Mouse (Mus musculus): Measurements from ENCODE around the gene Rps6kl1. TPM values are rescaled to one million over a fixed set of nuclear protein-coding genes. Genes with fewer than 3 reads are reported as not detected.

Rps6kl1 gene
- polyA plus RNA-seq, 1 experiment from 2014 or later: 1.5 TPM

DNA sequence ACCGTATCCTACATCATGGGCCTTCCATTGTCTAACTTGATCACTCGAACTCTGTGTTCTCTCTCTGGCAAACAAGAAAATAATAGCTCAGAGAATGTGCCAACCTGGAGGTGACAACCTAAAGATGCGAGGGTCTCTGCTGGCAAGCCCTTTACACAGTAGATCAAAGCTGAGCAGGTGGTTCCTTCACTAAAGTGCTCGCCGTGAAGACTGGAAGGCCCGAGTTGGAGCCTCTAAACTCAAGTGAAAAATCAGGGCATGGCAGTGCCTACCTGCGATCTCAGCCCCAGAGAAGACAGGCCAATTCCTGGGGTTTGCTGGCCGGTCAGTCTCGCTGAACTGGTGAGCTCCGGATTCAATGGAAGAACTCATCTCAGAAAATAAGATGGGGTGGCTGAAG is 42.1 kb upstream of the Rps6kl1 start:
- H3K4me3 ChIP-seq (ENCODE audit: low read depth, low read length): no peak overlapping the region
- 82% methylated on average over 10 of the region's 10 CpGs for WGBS
- no peak for DNase-seq (ENCODE audit: low spot score)
- H3K27me3 ChIP-seq (replicated peaks; ENCODE audit: control insufficient read depth, insufficient read depth, low read length): 0 out of 2 replicates have a peak, but pooled peaks cover 5% of the 10 kb centered on the region
- H3K36me3 ChIP-seq (ENCODE audit: control insufficient read depth, insufficient read depth, low read length): no peaks in the 10 kb centered on the region
- H3K27ac ChIP-seq (replicated peaks; ENCODE audit: low read depth, low read length): no peak overlapping the region
- H3K9ac ChIP-seq (ENCODE audit: low read depth, low read length): no peak overlapping the region
- no peak overlapping the region for H3K4me2 ChIP-seq (ENCODE audit: low read depth, low read length)
- no peak for ATAC-seq (ENCODE audit: low read depth)
- peaks cover 40% of the 10 kb centered on the region for H3K4me1 ChIP-seq (ENCODE audit: control insufficient read depth, insufficient read depth, low read length)
- no peaks in the 10 kb centered on the region for H3K9me3 ChIP-seq (ENCODE audit: control insufficient read depth, low read length)

GRCm38 (mm10) chr12:85192461-85193108 is 41.5 kb upstream of the Rps6kl1 start:
- DNase-seq (ENCODE audit: low spot score): peak; percentile 54
- 26% methylated on average over 19 of the region's 19 CpGs for whole genome bisulfite sequencing
- no peak overlapping the region for H3K4me3 ChIP-seq (ENCODE audit: low read depth, low read length)
- H3K27ac ChIP-seq (replicated peaks; ENCODE audit: low read depth, low read length): no peak overlapping the region
- 0 out of 2 replicates have a peak, but pooled peaks cover 5% of the 10 kb centered on the region for H3K27me3 ChIP-seq (replicated peaks; ENCODE audit: control insufficient read depth, insufficient read depth, low read length)
- H3K9me3 ChIP-seq (ENCODE audit: control insufficient read depth, low read length): no peaks in the 10 kb centered on the region
- no peak overlapping the region for H3K4me2 ChIP-seq (ENCODE audit: low read depth, low read length)
- H3K36me3 ChIP-seq (ENCODE audit: control insufficient read depth, insufficient read depth, low read length): no peaks in the 10 kb centered on the region
- 0 out of 2 replicates have a peak overlapping the region, but pooled peaks have one; percentile 8 for H3K9ac ChIP-seq (ENCODE audit: low read depth, low read length)
- peak; percentile 42; the same call in 1 of the 2 replicates for ATAC-seq (ENCODE audit: low read depth)
- peaks cover 34% of the 10 kb centered on the region for H3K4me1 ChIP-seq (ENCODE audit: control insufficient read depth, insufficient read depth, low read length)

GRCm38 (mm10) chr12:85190290-85190689 is 39.2 kb upstream of the Rps6kl1 start:
- H3K9me3 ChIP-seq (ENCODE audit: control insufficient read depth, low read length): no peaks in the 10 kb centered on the region
- H3K4me2 ChIP-seq (ENCODE audit: low read depth, low read length): no peak overlapping the region
- H3K4me3 ChIP-seq (ENCODE audit: low read depth, low read length): no peak overlapping the region
- peaks cover 34% of the 10 kb centered on the region for H3K4me1 ChIP-seq (ENCODE audit: control insufficient read depth, insufficient read depth, low read length)
- no peaks in the 10 kb centered on the region for H3K36me3 ChIP-seq (ENCODE audit: control insufficient read depth, insufficient read depth, low read length)
- no peaks in the 10 kb centered on the region for H3K27me3 ChIP-seq (replicated peaks; ENCODE audit: control insufficient read depth, insufficient read depth, low read length)
- no peak overlapping the region for H3K9ac ChIP-seq (ENCODE audit: low read depth, low read length)
- ATAC-seq (ENCODE audit: low read depth) (no peak), DNase-seq (ENCODE audit: low spot score) (no peak)
- 80% methylated on average over 7 of the region's 7 CpGs for WGBS
- no peak overlapping the region for H3K27ac ChIP-seq (replicated peaks; ENCODE audit: low read depth, low read length)

DNA sequence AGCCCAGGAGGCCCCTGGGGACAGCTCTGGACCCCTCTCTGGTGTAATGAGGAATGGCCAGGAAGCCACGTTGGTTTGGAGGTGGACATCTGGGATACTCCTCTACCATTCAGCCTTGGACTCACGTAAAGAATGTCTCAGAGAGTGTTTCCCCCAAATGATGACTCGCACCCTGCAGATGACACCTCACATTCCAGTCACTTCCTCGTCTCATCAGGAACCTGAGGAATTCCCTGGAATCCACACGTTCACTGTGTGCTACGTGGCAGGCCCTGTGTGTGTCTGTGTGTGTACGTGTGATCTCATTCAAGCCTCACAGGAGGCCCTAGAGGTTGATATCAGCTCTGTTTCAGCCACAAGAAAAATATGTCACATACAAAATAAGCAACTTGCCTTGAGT is 35.3 kb upstream of the Rps6kl1 start:
- 62% methylated on average over 7 of the region's 7 CpGs for WGBS
- ATAC-seq (ENCODE audit: low read depth) (no peak), DNase-seq (ENCODE audit: low spot score) (no peak)
- H3K4me1 ChIP-seq (ENCODE audit: control insufficient read depth, insufficient read depth, low read length): peaks cover 24% of the 10 kb centered on the region
- H3K9me3 ChIP-seq (ENCODE audit: control insufficient read depth, low read length): no peaks in the 10 kb centered on the region
- H3K4me2 ChIP-seq (ENCODE audit: low read depth, low read length): no peak overlapping the region
- H3K9ac ChIP-seq (ENCODE audit: low read depth, low read length): no peak overlapping the region
- no peak overlapping the region for H3K27ac ChIP-seq (replicated peaks; ENCODE audit: low read depth, low read length)
- peaks cover 3% of the 10 kb centered on the region; the same call in 1 of the 2 replicates for H3K27me3 ChIP-seq (replicated peaks; ENCODE audit: control insufficient read depth, insufficient read depth, low read length)
- no peaks in the 10 kb centered on the region for H3K36me3 ChIP-seq (ENCODE audit: control insufficient read depth, insufficient read depth, low read length)
- no peak overlapping the region for H3K4me3 ChIP-seq (ENCODE audit: low read depth, low read length)

DNA sequence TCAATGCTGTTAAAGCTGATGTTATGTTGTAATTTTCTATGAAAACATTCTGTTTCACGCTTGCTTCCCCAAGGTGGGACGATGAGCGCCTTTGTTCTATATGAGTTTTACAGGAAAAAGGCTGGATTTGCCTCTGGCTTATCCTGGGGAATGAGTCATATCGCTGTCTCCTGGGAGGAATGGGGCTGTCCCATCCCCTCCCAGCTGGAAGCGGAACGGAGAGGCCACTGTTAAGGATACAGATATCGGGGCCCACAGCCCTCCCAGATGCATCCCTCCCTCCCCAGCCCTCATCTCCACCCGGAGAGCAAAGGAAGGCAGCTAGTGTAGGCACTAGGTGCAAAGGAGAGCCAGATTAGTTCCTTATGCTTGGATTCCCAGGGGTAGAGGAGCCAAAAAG is 34.7 kb upstream of the Rps6kl1 start:
- H3K4me2 ChIP-seq (ENCODE audit: low read depth, low read length): no peak overlapping the region
- H3K27ac ChIP-seq (replicated peaks; ENCODE audit: low read depth, low read length): no peak overlapping the region
- H3K36me3 ChIP-seq (ENCODE audit: control insufficient read depth, insufficient read depth, low read length): no peaks in the 10 kb centered on the region
- H3K27me3 ChIP-seq (replicated peaks; ENCODE audit: control insufficient read depth, insufficient read depth, low read length): peaks cover 3% of the 10 kb centered on the region; the same call in 1 of the 2 replicates
- no peak overlapping the region for H3K9ac ChIP-seq (ENCODE audit: low read depth, low read length)
- DNase-seq (ENCODE audit: low spot score): peak; percentile 45
- H3K9me3 ChIP-seq (ENCODE audit: control insufficient read depth, low read length): no peaks in the 10 kb centered on the region
- no peak overlapping the region for H3K4me3 ChIP-seq (ENCODE audit: low read depth, low read length)
- ATAC-seq (ENCODE audit: low read depth): no peak
- WGBS: 53% methylated on average over 8 of the region's 8 CpGs
- peaks cover 28% of the 10 kb centered on the region for H3K4me1 ChIP-seq (ENCODE audit: control insufficient read depth, insufficient read depth, low read length)

- H3K27me3 ChIP-seq (replicated peaks; ENCODE audit: control insufficient read depth, insufficient read depth, low read length): peaks cover 3% of the 10 kb centered on the region; the same call in 1 of the 2 replicates
- no peak overlapping the region for H3K4me3 ChIP-seq (ENCODE audit: low read depth, low read length)
- H3K9me3 ChIP-seq (ENCODE audit: control insufficient read depth, low read length): no peaks in the 10 kb centered on the region
- H3K9ac ChIP-seq (ENCODE audit: low read depth, low read length): no peak overlapping the region
- ATAC-seq (ENCODE audit: low read depth) (no peak), DNase-seq (ENCODE audit: low spot score) (no peak)
- no peak overlapping the region for H3K27ac ChIP-seq (replicated peaks; ENCODE audit: low read depth, low read length)
- WGBS: 54% methylated on average over 5 of the region's 5 CpGs
- H3K36me3 ChIP-seq (ENCODE audit: control insufficient read depth, insufficient read depth, low read length): no peaks in the 10 kb centered on the region
- peaks cover 28% of the 10 kb centered on the region for H3K4me1 ChIP-seq (ENCODE audit: control insufficient read depth, insufficient read depth, low read length)
- no peak overlapping the region for H3K4me2 ChIP-seq (ENCODE audit: low read depth, low read length)
These were observed 33.1 kb upstream of the Rps6kl1 start for GRCm38 (mm10) chr12:85184118-85184517.

DNA sequence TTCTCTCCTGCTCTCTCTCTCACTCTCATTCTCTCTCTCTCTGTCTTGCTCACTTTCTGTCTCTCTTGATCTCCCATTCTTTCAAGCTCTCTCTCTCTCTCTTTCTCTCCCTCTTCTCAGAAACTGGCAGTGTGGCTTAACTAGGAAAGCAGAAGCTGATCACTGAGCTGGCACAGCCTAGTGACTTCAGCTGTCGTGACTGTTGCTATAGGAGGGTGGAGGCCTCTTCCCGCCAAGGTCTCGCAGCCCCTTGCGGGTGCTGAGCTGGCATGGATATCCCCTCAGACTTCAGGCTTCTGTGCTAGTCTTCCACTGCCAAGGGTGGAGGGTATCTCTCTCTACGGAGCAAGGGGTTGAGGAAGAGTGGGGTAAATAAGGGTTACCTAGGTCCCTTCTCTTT is 31.8 kb upstream of the Rps6kl1 start:
- no peaks in the 10 kb centered on the region for H3K9me3 ChIP-seq (ENCODE audit: control insufficient read depth, low read length)
- H3K4me1 ChIP-seq (ENCODE audit: control insufficient read depth, insufficient read depth, low read length): peaks cover 28% of the 10 kb centered on the region
- 58% methylated on average over 5 of the region's 5 CpGs for WGBS
- H3K4me2 ChIP-seq (ENCODE audit: low read depth, low read length): no peak overlapping the region
- H3K4me3 ChIP-seq (ENCODE audit: low read depth, low read length): no peak overlapping the region
- H3K27me3 ChIP-seq (replicated peaks; ENCODE audit: control insufficient read depth, insufficient read depth, low read length): peaks cover 3% of the 10 kb centered on the region; the same call in 1 of the 2 replicates
- H3K9ac ChIP-seq (ENCODE audit: low read depth, low read length): no peak overlapping the region
- DNase-seq (ENCODE audit: low spot score) (no peak), ATAC-seq (ENCODE audit: low read depth) (no peak)
- H3K27ac ChIP-seq (replicated peaks; ENCODE audit: low read depth, low read length): no peak overlapping the region
- H3K36me3 ChIP-seq (ENCODE audit: control insufficient read depth, insufficient read depth, low read length): no peaks in the 10 kb centered on the region

- Histone ChIP-seq H3K27ac (replicated peaks; ENCODE audit: low read depth, low read length) (no peak overlapping the region), H3K36me3 (ENCODE audit: control insufficient read depth, insufficient read depth, low read length) (no peaks in the 10 kb centered on the region), H3K9ac (ENCODE audit: low read depth, low read length) (no peak overlapping the region), H3K4me1 (ENCODE audit: control insufficient read depth, insufficient read depth, low read length) (peaks cover 33% of the 10 kb centered on the region), H3K27me3 (replicated peaks; ENCODE audit: control insufficient read depth, insufficient read depth, low read length) (peaks cover 3% of the 10 kb centered on the region; the same call in 1 of the 2 replicates), H3K9me3 (ENCODE audit: control insufficient read depth, low read length) (no peaks in the 10 kb centered on the region), H3K4me2 (ENCODE audit: low read depth, low read length) (peak overlapping the region; percentile 26), H3K4me3 (ENCODE audit: low read depth, low read length) (no peak overlapping the region)
- ATAC-seq (ENCODE audit: low read depth) (peak; percentile 60; the same call in 1 of the 2 replicates), DNase-seq (ENCODE audit: low spot score) (peak; percentile 68)
- WGBS: 9% methylated on average over 8 of the region's 8 CpGs
These were observed 31.2 kb upstream of the Rps6kl1 start for GRCm38 (mm10) chr12:85182345-85182643.

Data from embryonic facial prominence, embryonic 14.5 days (tissue).